Mouse (Mus musculus): ENCODE measurements around the gene Anks4b.

GRCm38 (mm10) chr7:120157575-120158061, 16.0 kb upstream of the Anks4b start:
- no peak for TF ChIP-seq POLR2A (IDR thresholded peaks at IDR 0.05; ENCODE audit: insufficient read depth, low read depth, low read length)
- no peak for TF ChIP-seq EP300 (IDR thresholded peaks at IDR 0.05; ENCODE audit: insufficient read depth, low read depth, low read length)

Data from heart, adult 2 months (tissue).